Mouse (Mus musculus): ENCODE measurements around the gene Rela. TPM values are rescaled to one million over a fixed set of nuclear protein-coding genes. Genes with fewer than 3 reads are reported as not detected.

Gene Rela
- polyA plus RNA-seq, 1 experiment = 56.5 TPM

DNA sequence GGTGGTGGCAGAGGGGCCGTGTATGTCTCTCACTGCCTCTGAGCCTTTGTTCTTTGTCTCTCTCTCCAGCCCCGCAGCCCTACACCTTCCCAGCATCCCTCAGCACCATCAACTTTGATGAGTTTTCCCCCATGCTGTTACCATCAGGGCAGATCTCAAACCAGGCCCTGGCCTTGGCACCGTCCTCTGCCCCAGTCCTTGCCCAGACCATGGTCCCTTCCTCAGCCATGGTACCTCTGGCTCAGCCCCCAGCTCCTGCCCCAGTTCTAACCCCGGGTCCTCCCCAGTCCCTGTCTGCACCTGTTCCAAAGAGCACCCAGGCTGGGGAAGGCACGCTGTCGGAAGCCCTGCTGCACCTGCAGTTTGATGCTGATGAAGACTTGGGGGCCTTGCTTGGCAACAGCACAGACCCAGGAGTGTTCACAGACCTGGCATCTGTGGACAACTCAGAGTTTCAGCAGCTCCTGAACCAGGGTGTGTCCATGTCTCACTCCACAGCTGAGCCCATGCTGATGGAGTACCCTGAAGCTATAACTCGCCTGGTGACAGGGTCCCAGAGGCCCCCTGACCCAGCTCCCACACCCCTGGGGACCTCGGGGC is 9.5 kb downstream of the Rela start:
- no peaks in the 10 kb centered on the region for H3K79me3 ChIP-seq (ENCODE audit: low read depth)
- TF ChIP-seq MYOG (IDR thresholded peaks at IDR 0.05; ENCODE audit: control insufficient read depth, extremely low read depth, insufficient read length) (no peak), MYOD1 (IDR thresholded peaks at IDR 0.05; ENCODE audit: control insufficient read depth, insufficient read length, low read depth) (no peak), MAX (IDR thresholded peaks at IDR 0.05) (no peak), USF1 (IDR thresholded peaks at IDR 0.05; ENCODE audit: low read depth) (no peak), CTCF (IDR thresholded peaks at IDR 0.05; ENCODE audit: control insufficient read depth, insufficient read depth, insufficient read length) (no peak), CEBPB (IDR thresholded peaks at IDR 0.05; ENCODE audit: low read depth) (no peak), FOSL1 (IDR thresholded peaks at IDR 0.05; ENCODE audit: insufficient read depth, low read length, poor library complexity, severe bottlenecking) (no peak)
- H3K79me2 ChIP-seq (ENCODE audit: control insufficient read depth, insufficient read depth) = no peaks in the 10 kb centered on the region
- no peak overlapping the region for H3K4me3 ChIP-seq (ENCODE audit: insufficient read depth, poor library complexity, severe bottlenecking)
- no peaks in the 10 kb centered on the region for H3K27me3 ChIP-seq (ENCODE audit: control insufficient read depth, insufficient read depth, insufficient read length)
- H3ac ChIP-seq (ENCODE audit: control insufficient read depth, insufficient read length, low read depth) = no peak overlapping the region
- peaks cover 71% of the 10 kb centered on the region for H3K36me3 ChIP-seq (ENCODE audit: control insufficient read depth, insufficient read depth)

DNA sequence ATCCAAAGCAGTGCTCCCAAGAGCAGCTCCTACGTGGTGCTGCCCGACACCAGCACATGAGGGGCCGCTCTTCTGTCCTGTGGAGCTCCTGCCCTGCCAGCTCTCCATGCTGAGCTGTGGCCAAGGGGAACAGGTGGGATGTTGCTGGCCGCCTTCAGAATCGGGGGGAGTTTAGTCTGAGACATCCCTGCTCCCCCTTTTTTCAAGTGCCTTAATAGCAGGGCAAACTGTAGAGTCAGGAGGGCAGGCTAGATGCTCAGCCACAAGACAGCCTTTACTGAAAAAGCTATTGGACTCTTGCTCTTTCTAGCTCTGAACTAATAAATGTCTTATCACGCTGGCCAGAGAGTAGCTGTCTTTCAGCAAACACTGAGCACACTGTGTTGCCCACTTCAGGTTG is 10.5 kb downstream of the Rela start:
- peaks cover 61% of the 10 kb centered on the region for H3K36me3 ChIP-seq (ENCODE audit: control insufficient read depth, insufficient read depth)
- no peaks in the 10 kb centered on the region for H3K79me2 ChIP-seq (ENCODE audit: control insufficient read depth, insufficient read depth)
- no peaks in the 10 kb centered on the region for H3K27me3 ChIP-seq (ENCODE audit: control insufficient read depth, insufficient read depth, insufficient read length)
- TF ChIP-seq MAX (IDR thresholded peaks at IDR 0.05) (no peak), FOSL1 (IDR thresholded peaks at IDR 0.05; ENCODE audit: insufficient read depth, low read length, poor library complexity, severe bottlenecking) (no peak), CTCF (IDR thresholded peaks at IDR 0.05; ENCODE audit: control insufficient read depth, insufficient read depth, insufficient read length) (no peak), USF1 (IDR thresholded peaks at IDR 0.05; ENCODE audit: low read depth) (no peak), MYOG (IDR thresholded peaks at IDR 0.05; ENCODE audit: control insufficient read depth, extremely low read depth, insufficient read length) (no peak), CEBPB (IDR thresholded peaks at IDR 0.05; ENCODE audit: low read depth) (no peak), MYOD1 (IDR thresholded peaks at IDR 0.05; ENCODE audit: control insufficient read depth, insufficient read length, low read depth) (no peak)
- H3ac ChIP-seq (ENCODE audit: control insufficient read depth, insufficient read length, low read depth) = no peak overlapping the region
- no peaks in the 10 kb centered on the region for H3K79me3 ChIP-seq (ENCODE audit: low read depth)
- no peak overlapping the region for H3K4me3 ChIP-seq (ENCODE audit: insufficient read depth, poor library complexity, severe bottlenecking)

GRCm38 (mm10) chr19:5648401-5649297 is 11.4 kb downstream of the Rela start:
- no peaks in the 10 kb centered on the region for H3K27me3 ChIP-seq (ENCODE audit: control insufficient read depth, insufficient read depth, insufficient read length)
- H3K79me3 ChIP-seq (ENCODE audit: low read depth) = no peaks in the 10 kb centered on the region
- H3K4me3 ChIP-seq (ENCODE audit: insufficient read depth, poor library complexity, severe bottlenecking) = no peak overlapping the region
- no peaks in the 10 kb centered on the region for H3K79me2 ChIP-seq (ENCODE audit: control insufficient read depth, insufficient read depth)
- peaks cover 54% of the 10 kb centered on the region for H3K36me3 ChIP-seq (ENCODE audit: control insufficient read depth, insufficient read depth)
- peak overlapping the region; percentile 28 for H3ac ChIP-seq (ENCODE audit: control insufficient read depth, insufficient read length, low read depth)
- TF ChIP-seq CEBPB (IDR thresholded peaks at IDR 0.05; ENCODE audit: low read depth) (peak; percentile 61), MYOD1 (IDR thresholded peaks at IDR 0.05; ENCODE audit: control insufficient read depth, insufficient read length, low read depth) (no peak)

DNA sequence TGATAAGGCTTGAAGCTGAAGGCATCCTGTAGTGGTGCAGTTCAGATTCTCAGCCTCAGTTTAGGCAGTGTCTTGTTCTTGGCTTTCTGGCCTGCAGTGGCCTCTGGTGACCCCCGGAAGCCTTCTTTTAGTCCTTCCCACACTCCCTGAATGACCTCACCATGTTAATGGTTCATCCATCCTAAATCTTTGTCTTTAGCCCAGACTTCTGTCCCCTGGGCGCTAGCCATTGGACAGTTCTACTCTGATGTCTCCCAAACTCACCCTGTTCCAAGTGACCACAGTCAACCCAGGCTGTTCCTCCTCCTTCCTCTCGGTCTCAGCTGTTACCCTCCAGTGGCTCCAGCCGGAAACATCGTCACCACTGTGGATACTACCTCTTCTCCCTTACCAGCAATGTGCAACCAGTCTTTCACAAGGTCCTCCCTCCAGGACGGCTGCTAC is 12.0 kb downstream of the Rela start:
- Histone ChIP-seq H3K27me3 (ENCODE audit: control insufficient read depth, insufficient read depth, insufficient read length) (no peaks in the 10 kb centered on the region), H3K36me3 (ENCODE audit: control insufficient read depth, insufficient read depth) (peaks cover 53% of the 10 kb centered on the region), H3K79me2 (ENCODE audit: control insufficient read depth, insufficient read depth) (no peaks in the 10 kb centered on the region), H3K79me3 (ENCODE audit: low read depth) (no peaks in the 10 kb centered on the region), H3ac (ENCODE audit: control insufficient read depth, insufficient read length, low read depth) (peak overlapping the region; percentile 28), H3K4me3 (ENCODE audit: insufficient read depth, poor library complexity, severe bottlenecking) (no peak overlapping the region)
- TF ChIP-seq MYOG (IDR thresholded peaks at IDR 0.05; ENCODE audit: control insufficient read depth, extremely low read depth, insufficient read length) (no peak), CTCF (IDR thresholded peaks at IDR 0.05; ENCODE audit: control insufficient read depth, insufficient read depth, insufficient read length) (no peak), USF1 (IDR thresholded peaks at IDR 0.05; ENCODE audit: low read depth) (no peak), CEBPB (IDR thresholded peaks at IDR 0.05; ENCODE audit: low read depth) (no peak), MYOD1 (IDR thresholded peaks at IDR 0.05; ENCODE audit: control insufficient read depth, insufficient read length, low read depth) (no peak), FOSL1 (IDR thresholded peaks at IDR 0.05; ENCODE audit: insufficient read depth, low read length, poor library complexity, severe bottlenecking) (no peak), MAX (IDR thresholded peaks at IDR 0.05) (no peak)

- no peaks in the 10 kb centered on the region for H3K79me3 ChIP-seq (ENCODE audit: low read depth)
- H3K4me3 ChIP-seq (ENCODE audit: insufficient read depth, poor library complexity, severe bottlenecking) = no peak overlapping the region
- H3K36me3 ChIP-seq (ENCODE audit: control insufficient read depth, insufficient read depth) = peaks cover 39% of the 10 kb centered on the region
- no peak overlapping the region for H3ac ChIP-seq (ENCODE audit: control insufficient read depth, insufficient read length, low read depth)
- H3K27me3 ChIP-seq (ENCODE audit: control insufficient read depth, insufficient read depth, insufficient read length) = no peaks in the 10 kb centered on the region
- no peaks in the 10 kb centered on the region for H3K79me2 ChIP-seq (ENCODE audit: control insufficient read depth, insufficient read depth)
- TF ChIP-seq FOSL1 (IDR thresholded peaks at IDR 0.05; ENCODE audit: insufficient read depth, low read length, poor library complexity, severe bottlenecking) (no peak), USF1 (IDR thresholded peaks at IDR 0.05; ENCODE audit: low read depth) (no peak), CTCF (IDR thresholded peaks at IDR 0.05; ENCODE audit: control insufficient read depth, insufficient read depth, insufficient read length) (no peak), CEBPB (IDR thresholded peaks at IDR 0.05; ENCODE audit: low read depth) (no peak), MYOG (IDR thresholded peaks at IDR 0.05; ENCODE audit: control insufficient read depth, extremely low read depth, insufficient read length) (no peak), MYOD1 (IDR thresholded peaks at IDR 0.05; ENCODE audit: control insufficient read depth, insufficient read length, low read depth) (no peak), MAX (IDR thresholded peaks at IDR 0.05) (no peak)
These were observed 14.4 kb downstream of the Rela start for GRCm38 (mm10) chr19:5651502-5652274.
